Mouse (Mus musculus) lung, adult 10 weeks (tissue): ENCODE data around the gene Faf2. TPM values are rescaled to one million over a fixed set of nuclear protein-coding genes. Genes with fewer than 3 reads are reported as not detected.

ENCODE experiments used
- polyA plus RNA-seq: library from polyadenylated mRNA; stranded (reverse); fragments of 350-450 nt; fragmentation: Illumina TruSeq; extraction: RNeasy Lipid Tissue Mini Kit (QIAGEN cat#74804); gene quantifications from one replicate; pipeline ENCODE4 v1.2.3, GENCODE M21; 2014; ENCODE audit warnings: low read depth, low replicate concordance; ENCODE audit not compliant: insufficient read depth

Faf2 gene
- 15.4 TPM for polyA plus RNA-seq

DNA sequence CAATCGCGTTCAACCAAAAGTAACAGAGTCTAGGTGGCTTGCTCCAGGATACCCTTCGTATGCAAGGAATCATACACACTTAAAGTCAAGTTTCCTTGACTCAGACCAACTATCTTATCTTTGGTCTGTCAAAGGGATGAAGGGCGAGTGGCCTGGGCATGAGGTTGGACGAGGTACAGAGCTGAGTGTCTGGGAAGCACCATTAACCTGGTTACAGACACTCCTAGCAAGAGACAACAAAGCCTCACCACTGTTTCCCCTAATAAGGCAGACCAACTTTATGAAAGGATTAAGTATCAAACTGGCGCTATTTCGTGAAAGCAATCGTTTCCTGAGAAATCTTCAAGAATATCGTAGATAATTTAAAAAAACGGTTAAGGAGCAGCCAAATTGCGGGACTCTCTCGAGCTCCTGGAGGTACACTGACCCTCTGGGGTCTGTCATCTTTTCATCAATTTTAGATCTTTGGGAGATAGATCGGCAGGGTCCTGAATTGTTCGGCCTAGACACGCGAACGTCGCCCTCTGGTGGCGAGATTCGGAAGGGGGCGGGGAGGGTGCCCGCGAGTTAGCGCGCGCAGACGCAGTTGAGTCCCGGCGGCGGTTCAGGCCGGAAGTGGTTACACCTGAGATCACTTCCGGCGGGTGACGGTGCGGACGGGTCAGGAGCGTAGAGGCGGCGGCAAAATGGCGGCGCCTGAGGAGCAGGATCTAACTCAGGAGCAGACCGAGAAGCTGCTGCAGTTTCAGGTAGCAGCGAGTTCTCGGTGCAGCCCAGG, at the start of gene Faf2:
TSS of gene Faf2 (plus strand) at position 630 of the 778 bp plus-strand sequence.

GRCm38 (mm10) chr13:54574854-54575481, 46.6 kb upstream of the Faf2 start, which contains the start of gene Arl10:
Gene Arl10 (plus strand): TSS chr13:54575015.

DNA sequence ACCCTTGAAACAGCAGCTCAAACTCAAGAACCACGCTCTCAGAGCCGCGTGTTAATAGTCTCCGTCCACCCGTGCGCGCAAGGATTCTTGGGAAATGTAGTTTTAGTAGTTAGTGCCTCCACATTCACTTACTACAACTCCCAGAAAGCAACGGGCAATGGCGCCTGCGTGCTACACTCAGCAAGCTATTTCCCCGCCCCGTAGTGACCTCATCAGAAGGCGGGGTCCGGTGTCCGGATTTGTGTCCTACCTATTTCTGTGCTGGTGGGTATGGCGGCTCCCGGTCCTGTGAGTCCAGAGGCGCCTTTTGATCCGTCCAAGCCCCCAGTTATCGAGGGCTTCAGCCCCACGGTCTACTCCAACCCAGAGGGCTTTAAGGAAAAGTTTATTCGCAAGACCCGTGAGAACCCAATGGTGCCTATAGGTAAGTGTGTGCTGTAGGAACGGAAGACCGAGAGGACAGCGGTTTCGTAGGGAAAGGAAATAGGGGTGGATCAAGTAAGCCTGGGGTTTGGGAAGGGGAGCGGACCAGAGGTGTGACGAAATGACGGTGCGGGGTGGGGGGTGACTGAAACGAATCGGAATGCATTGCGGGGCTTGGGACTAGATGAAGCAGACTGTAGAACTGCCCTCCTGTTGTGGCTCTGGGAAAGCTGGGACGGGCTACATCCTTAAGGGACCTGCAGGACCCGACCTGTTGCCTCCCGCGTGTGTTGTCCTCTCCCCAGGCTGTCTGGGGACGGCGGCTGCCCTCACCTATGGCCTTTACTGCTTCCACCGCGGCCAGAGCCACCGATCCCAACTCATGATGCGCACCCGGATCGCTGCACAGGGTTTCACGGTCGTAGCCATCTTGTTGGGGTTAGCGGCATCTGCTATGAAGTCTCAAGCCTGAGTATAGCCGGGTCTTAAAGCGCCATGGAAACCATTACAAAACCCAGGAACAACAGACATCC, 31.3 kb upstream of the Faf2 start, which contains the start of the genes Nop16 and Higd2a:
TSS of gene Nop16 (minus strand) at position 95 of the 956 bp plus-strand sequence.
TSS of gene Higd2a (plus strand) at position 212 of the 956 bp plus-strand sequence.

GRCm38 (mm10) chr13:54610972-54611754, 10.4 kb upstream of the Faf2 start, which contains the start of gene Cltb:
Gene Cltb (minus strand): TSS chr13:54611344.

GRCm38 (mm10) chr13:54693558-54694347, 72.2 kb downstream of the Faf2 start, which contains the start of gene Rnf44:
Gene Rnf44 (minus strand): TSS chr13:54693907.

DNA sequence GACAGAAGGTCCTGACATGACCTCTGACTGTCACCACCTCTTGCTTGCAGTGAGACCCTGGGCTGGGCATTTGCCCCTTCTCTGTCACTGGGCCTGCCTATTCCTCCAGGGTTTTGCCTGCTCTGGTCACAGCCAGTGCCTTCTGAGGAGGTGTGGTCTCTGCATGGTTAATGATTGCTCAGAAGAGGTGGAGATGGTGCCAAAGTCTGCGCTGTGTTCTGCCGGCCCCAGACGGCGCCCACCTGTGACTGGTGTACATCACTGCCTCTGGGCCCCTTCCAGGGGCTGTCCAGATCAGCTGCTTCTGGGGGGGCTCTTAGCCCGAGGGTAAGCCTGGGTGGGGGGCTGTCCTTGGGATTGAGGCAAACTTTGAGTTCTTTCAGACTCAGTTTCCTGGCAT, 79.7 kb downstream of the Faf2 start, which contains the start of gene Cdhr2:
TSS of gene Cdhr2 (plus strand) at position 219 of the 400 bp plus-strand sequence.

Other genes with a start within 250 kb of the Faf2 start
- gene Thoc3, start 152.9 kb upstream of the Faf2 start, polyA plus RNA-seq, result 17.2 TPM
- 1.8 TPM for gene Simc1, start 118.0 kb upstream of the Faf2 start, polyA plus RNA-seq
- 58.1 TPM for gene 4833439L19Rik, start 56.3 kb upstream of the Faf2 start, polyA plus RNA-seq
- gene Arl10, start 46.8 kb upstream of the Faf2 start, polyA plus RNA-seq, result 6.6 TPM
- gene Nop16, start 31.7 kb upstream of the Faf2 start, polyA plus RNA-seq, result 19.5 TPM
- 143 TPM for gene Higd2a, start 31.6 kb upstream of the Faf2 start, polyA plus RNA-seq
- 110 TPM for gene Cltb, start 10.4 kb upstream of the Faf2 start, polyA plus RNA-seq
- gene Rnf44, start 72.1 kb downstream of the Faf2 start, polyA plus RNA-seq, result 30.2 TPM
- not detected for gene Cdhr2, start 79.7 kb downstream of the Faf2 start, polyA plus RNA-seq
- 0.06 TPM for gene Gprin1, start 128.1 kb downstream of the Faf2 start, polyA plus RNA-seq
- not detected for gene Sncb, start 144.8 kb downstream of the Faf2 start, polyA plus RNA-seq
- not detected for gene Eif4e1b, start 162.2 kb downstream of the Faf2 start, polyA plus RNA-seq
- gene Tspan17, start 167.6 kb downstream of the Faf2 start, polyA plus RNA-seq, result 33.8 TPM